Mouse (Mus musculus) frontal cortex, postnatal 14 days (tissue): ENCODE data around the gene Taf12.
A peak's percentile ranks its signal among the peaks of the same experiment; 100 is the strongest.
"Not testable (repeated sequence)": the region's sequence is repeated elsewhere in the genome, so short reads cannot be mapped to it uniquely, and the experiment has no call there.

Experiments used
- DNase-seq, 2 experiments: peaks; one replicate each; pipeline ENCODE4 v3.0.0; 2022; ENCODE audit warnings: low spot score in 2 of 2

The Taf12 gene

DNA sequence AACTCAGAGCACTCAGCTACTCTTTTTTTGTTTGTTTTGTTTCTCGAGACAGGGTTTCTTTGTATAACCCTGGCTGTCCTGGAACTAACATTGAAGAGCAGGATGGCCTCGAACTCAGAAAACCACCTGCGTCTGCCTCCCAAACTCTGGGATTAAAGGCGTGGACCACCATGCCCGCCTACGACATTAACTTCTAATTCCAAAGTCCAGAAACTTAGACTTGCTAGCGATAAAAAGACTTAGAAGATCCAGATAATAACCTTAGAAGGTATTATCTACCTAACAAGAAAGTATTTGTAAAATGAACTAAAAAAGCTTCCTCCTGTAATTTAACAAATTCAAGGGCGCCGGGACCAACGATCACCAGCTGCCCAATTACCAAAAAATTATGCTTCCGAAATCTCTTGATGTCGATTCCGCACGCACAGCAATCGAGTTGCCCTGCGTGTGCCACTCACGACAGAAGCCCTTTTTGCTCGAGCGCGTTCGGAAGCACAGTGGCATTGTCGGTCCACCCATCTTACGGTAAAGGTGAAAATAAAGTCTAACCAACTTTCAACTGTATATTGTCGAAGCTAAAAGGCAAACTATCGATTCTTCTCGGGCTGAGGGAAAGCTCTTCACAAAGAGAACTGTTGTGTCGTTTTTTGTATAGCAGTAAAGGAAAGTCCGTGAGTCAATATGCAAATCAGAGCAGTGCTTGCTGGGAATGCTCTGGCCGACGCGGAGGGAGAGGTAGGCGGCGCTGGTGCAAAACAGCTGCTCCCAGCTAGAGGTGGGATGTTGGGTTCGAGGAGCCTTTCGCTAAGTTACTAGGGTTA lies 4.2 kb upstream of the Taf12 start:
- DNase-seq, result peak; percentile 75 to 78

DNA sequence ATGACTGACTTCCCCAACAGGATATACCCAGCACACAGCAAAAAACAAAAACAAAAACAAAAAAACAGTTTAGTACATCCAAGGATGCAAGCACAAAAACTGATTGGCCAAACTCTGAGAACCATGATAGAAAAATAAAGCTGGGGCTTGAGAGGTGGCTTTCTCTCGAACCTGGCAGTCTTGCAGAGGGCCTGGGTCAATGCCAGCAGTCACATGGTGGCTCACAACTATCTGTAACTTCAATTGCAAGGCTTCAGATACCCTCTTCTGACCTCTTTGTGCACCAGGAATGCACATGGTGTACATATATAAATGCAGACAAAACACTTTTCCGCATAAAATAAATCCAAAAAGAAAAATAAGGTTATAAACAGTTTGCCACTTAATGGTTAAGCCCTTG lies 1.0 kb upstream of the Taf12 start:
- DNase-seq, result no peak

DNA sequence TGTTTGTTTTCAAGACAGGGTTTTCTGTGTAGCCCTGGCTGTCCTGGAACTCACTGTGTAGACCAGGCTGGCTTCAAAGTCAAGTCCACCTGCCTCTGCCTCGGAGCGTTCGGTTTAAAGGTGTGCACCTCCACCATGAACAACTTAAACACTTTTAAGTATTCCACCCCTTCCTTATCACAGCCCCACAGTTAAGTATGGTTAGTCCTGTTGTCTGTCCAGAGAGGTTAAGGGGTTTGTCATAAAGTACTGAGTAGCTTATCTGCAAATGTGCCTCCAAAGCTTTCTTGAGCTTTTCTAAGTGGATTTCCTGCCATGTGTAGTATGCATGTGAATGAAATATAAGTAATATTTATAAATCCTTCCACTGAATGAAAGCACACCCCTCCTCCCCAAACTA lies 1.8 kb downstream of the Taf12 start:
- DNase-seq, result no peak

DNA sequence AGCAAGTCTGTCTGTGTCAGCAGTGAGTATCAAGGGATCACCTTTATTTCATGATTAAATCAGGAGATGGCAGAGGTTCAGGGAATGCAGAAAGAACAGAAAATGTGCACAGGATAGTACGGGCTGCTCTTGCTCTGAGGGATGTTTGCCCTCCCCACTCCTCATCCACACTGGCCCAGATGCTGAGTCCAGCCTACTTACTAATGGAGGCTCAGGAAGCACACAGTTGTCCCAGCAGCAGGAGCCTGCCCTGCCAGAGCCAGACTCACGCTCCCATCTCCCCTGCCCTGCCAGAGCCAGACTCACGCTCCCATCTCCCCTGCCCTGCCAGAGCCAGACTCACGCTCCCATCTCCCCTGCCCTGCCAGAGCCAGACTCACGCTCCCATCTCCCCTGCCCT lies 14.7 kb downstream of the Taf12 start:
- not testable (repeated sequence) for DNase-seq

DNA sequence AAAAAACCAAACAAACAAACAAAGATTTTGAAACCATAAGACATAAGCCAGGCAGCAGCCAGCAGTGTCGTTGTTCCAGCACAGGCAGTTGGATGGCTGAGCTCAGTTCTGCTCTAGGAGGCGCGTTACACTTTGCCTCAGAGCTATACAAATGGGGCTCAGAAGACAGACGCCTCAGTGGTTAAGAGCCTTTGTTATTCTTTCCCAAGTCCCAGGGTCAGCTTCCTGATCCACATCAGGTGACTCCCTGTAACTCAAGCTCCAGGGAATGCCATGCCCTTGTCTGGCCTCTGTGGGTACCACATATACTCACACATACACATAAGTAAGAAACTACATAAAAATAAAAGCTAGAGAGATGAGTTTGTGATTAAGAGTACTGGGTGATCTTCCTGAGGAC lies 16.9 kb downstream of the Taf12 start:
- no peak for DNase-seq

DNA sequence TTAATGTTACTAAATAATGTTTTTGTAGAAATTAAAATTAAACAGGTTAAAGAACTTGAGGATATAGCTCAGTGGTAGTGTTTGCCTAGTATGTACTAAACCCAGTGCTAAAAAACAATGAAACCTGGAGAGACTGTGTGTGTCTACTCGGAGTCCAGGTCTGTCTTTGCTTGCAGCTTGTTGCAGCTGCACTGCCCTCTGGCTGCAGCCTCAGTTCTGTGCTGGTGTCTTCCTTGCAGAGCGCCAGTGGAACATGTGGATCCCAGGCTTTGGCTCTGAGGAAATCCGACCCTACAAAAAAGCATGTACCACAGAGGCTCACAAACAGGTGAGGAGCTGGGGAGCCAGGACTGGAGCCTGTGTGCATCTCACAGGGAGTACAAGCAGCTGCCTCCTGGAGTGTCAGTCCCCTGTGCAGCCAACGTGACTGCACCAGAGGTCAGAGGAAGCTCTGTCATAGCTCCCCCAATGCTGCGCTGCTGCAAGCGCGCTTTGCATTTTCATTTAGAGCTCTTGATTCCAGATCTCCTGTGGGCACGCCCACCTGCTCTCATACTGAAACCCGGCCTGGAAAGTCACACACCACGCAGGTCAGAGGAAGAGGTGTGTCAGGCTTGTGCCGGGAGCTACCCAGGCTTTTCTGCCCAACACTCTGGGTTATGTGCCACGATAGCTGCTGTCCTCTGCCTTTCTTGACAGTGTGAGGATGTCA lies 17.6 kb downstream of the Taf12 start:
- no peak for DNase-seq

DNA sequence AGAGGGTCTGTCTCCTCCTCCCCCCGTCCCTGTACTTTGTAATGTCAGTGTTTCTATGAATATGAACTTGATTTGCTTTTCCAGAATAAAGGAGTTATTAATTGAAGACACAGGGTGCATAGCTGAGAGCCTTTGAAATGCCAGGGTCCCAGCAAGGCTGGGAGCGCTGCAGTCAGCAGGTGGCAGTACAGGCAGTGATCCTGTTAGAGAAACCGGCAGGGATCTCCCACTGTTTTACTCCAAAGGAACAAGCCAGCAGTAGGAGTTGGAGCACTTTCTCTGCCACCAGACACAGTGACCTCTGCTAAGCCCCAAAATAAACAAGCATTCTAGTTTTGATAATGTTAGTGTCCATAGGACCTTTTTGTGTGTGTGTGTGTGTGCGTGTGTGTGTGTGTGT lies 18.8 kb downstream of the Taf12 start:
- DNase-seq, result peak in 1 of 2 experiments; percentile 35

DNA sequence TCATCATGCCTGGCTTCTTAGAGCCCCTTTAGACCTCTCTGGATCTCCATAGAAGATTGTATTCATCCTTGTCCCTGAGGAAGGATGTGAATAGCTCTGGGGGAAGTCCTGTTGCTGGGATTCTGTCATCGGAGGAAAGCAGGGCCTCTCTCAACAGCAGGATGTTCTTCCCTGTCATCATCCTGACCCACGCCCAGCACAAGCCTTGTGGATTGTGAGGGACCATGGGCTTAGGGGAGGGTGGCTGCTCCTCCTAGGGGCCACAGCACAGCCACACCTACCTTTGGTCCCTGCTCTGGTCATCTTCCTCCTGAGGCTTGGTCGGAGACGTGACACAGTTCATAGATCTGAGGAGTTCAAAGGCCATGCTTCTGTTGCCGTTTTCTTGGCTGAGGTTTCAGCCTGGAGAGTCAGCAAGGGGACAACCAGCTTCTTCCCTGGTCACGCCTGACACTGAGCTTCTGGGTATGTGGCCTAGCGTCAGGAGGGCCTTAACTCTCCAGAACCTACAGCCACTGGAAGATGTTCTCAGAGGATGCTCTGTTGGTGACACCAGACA lies 19.6 kb downstream of the Taf12 start:
- no peak for DNase-seq

DNA sequence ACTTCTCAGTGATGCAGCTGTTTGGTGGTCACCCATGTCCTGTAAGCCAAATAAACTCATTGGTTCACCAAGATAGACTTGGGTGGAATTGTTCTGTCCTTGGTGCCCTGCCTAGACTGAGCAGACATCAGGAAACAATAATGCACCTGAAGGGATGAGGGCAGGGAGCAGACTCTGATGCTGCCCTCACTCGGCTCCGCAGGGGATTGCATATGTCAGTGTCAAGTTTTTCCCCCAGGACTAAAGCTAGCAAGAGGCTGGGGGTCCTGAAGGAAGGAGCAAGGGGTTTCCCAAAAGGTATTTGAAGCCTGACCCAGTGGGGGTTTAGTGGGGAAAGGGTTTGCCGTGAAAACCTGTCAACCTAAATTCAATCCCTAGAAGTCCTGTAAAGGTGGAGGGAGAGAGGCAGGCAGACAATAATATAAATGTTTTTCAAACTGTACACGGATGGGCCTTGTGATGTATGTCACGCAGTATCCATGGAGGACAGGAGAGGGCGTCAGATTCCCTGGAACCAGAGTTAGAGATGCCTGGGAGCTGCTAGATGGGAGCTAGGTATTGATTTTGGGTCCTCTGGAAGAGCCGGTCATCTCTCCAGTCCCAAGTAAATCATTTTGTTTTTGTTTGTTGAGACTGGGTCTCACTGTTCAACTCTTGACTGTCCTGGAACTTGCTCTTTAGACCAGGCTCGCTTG lies 21.7 kb downstream of the Taf12 start:
- DNase-seq, result no peak

DNA sequence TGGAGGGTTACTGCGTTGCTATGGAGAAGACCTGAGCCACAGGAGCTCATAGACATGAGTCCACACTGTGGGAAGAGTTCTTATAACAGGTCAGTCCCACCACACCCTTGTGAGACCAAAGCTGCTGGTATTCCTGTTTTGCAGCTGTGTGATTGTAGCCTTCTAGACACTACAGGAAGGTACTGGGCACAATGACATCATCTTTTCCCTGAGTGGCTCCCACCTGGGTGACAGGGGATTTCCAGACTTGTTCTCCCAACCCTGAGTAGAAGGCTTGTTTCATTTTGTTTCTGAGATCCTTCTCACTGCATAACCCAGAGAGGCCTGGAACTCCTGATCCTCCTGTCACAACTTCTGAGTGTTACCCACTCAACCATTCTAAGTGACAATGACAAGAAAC lies 25.7 kb downstream of the Taf12 start:
- no peak for DNase-seq

DNA sequence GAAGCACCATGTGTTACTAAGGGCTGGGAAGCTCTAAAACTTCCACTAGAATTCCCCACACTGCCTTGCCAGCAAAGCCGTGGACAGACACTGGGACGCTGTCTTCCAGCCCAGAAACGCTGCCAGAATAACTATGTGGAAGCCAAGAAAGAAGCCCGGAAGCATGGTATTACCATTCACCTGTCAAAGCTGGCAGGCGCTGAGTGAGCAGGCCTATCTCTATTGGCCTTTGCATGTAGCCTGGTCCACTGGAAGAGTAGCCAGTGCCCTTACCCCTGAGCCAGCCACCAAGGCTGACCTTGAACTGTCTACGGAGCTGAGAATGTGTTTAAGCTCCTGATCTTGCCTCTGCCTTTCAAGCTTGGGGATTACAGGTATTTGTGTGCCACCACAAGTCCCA lies 27.3 kb downstream of the Taf12 start:
- no peak for DNase-seq

DNA sequence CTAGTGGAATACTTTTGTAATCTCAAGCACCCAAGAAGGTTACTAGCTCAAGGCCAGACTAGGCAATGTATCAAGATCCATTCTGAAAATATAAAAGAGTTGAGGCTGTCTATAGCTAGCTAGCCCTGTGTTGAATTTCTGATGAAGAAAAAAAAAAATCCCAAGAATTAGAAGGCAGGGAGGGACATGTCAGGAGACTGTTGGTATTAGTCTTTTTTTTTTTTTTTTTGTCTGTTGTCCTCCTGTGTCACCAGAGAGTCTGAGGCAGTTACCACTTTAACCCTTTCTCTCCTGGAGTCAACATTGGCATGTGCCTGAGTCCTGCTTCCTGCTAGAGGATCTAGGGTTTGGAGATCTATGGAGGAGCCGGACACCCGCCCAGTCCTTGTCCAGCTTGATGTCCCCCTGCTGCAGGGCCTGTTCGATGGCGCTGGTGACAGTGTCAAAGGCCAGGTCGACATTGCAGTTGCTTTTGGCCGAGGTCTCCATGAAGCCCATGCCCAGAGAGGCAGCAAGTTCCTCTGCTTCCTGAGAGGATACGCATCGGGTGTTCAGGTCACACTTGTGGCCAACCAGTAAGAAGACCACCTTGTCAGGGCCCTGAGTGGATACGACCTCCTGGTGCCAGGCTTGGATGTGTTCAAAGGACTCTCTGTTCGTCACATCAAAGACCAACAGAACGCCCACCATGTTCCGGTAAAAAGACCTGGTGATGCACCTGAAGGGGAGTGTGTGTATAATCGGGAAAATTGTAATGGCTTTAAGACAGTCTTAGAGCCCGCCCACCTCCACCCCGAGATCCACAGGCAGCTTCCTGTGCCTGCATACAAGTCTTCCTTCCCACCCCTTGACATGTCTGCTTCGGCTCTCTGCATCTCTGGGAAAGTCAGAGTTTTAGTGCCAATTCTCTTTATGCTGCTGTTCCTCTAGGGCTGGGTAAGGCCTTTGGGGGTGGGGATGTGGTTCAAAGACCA lies 28.1 kb downstream of the Taf12 start:
- no peak for DNase-seq

DNA sequence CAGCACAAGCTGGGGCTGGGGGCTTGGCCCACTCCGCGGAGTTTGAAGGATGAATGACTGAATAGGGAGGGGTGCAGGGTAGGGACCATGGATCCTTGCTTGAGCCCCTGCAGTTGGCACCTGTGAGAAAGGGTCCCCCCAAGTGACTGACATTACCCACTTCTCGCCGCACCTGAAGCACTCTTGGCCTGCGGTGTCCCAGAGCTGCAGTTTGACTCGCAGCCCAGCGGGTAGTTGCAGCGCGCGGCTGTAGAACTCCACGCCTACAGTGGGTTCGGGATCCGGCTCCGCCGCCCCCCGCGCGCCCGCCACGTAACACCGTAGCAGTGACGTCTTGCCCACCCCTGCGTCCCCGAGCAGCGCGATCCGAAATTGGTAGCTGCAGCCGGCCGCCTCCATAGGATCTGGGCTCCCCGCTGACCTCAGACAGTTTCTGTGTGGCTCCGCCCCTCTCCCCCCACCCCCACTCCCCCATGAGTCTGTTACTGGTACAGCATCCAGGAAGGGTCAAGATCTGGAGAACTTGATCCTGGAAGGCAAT lies 28.8 kb downstream of the Taf12 start, which contains the start of gene Rab42:
TSS of gene Rab42 (minus strand) at position 447 of the 541 bp plus-strand sequence.
- peak; percentile 35 to 44 for DNase-seq

DNA sequence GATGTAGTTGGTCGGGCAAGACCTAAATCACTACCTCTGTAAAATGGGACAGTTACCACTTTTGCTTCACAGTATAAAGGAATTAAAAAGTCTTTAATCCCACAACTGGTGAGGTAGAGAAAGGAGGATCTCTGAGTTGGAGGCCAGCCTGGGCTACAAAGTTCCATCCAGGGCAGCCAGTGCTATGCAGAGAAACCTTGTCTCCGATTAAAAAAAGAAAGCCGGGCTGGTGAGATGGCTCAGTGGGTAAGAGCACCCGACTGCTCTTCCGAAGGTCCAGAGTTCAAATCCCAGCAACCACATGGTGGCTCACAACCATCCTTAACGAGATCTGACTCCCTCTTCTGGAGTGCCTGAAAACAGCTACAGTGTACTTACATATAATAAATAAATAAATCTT lies 29.3 kb downstream of the Taf12 start:
- DNase-seq, result not testable (repeated sequence)

DNA sequence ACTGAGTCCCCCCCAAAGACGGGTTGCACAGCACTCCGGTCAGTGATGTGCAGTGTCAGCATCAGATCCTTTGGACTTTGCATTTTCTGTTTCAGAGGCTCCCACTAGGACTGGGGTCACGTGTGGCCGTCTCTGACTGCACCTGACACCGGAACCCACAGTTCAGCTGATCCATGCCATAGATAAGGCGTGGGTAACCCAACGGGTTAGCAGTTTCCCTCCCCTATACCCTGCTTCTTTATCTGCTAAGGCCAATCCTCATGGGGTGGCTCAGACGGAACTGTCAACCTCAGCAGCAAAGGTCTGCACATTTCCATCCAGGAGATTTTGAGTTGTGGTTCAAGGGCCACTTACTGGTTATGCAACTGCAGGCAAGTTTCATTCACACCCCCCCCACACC lies 31.1 kb downstream of the Taf12 start:
- DNase-seq, result no peak

DNA sequence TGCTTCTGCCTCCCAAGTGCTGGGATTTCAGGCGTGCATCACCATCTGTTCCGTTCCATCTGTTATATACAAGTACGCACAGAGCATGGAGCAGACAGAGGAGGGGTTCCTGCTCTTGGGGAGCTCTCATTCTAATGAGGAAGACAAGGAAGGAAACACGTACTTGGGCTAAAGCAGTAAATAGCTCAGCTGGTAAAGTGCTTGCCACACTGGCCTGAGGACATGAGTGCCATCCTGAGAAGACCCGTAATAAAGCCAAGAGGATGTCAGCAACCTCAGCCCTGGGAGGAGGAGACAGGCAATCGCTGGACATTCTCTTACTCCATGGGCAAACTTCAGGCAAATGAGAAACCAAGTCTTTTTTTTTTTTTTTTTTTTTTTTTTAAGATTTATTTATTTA lies 31.8 kb downstream of the Taf12 start:
- DNase-seq, result no peak

DNA sequence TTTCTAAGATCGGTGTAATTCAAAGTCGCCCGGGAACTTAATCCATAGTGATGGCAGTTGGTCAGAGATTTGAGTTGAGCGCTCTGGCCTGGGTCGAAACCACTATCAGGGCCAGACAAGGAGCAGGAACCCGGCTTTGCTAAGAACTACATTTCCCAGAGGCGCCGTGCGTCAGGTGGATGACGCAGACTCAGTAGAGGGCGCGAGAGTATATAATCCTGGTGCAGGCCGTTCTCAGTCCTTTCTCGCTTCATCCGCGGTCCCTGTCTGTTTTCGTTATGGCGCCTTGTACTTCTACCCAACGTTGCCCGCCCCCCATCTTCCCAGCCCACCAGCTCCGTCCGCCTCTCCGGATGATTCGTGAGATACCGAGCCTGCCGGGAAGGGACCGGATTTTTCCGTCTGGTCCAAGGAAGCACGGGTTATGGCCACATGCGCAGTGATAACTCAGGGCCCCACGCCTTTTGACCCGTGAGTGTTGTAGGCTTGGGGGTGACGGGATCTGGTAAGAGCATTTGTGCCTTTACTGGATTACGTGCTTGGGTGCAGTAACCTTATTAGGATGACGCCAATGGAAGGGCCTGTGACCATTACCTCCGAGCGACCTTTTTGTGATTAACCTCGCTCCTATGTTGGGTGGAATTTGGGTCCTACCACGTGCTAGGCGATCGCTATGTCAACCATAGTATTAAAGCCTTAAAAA lies 34.4 kb downstream of the Taf12 start:
- DNase-seq, result peak; percentile 84 to 90

DNA sequence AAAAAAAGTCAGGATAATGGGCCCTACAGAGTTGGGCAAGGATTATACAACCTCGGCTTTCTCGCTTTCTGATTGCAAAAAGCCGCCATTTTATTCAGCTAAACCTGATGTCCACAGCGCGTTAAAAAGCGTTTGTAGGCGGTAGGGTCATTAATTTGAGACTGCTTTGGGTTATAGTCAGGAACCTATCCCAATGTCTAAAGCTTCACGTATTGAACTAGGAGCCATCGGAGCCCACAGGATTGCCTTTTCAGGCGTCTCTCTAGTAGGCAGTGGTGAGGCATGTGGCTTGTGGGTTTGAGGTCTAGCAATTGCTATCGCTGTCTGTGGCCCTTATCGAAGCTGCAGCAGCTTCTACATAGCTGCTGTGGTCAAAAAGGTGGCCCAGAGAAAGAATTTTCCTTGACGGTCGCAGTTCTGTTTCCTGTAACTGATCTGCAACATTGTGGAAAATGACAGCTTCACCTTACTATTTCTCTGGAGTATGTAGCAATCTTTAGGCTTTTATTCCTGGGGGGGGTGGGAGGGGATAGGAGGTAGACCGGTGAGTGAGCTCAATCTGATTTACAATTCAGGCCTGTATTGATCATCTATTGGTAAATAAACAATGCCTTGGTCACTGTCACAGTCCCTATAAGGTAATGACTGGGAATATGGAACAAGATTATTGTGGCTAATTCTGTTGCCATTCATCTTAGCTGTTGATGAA lies 35.1 kb downstream of the Taf12 start:
- DNase-seq, result no peak

DNA sequence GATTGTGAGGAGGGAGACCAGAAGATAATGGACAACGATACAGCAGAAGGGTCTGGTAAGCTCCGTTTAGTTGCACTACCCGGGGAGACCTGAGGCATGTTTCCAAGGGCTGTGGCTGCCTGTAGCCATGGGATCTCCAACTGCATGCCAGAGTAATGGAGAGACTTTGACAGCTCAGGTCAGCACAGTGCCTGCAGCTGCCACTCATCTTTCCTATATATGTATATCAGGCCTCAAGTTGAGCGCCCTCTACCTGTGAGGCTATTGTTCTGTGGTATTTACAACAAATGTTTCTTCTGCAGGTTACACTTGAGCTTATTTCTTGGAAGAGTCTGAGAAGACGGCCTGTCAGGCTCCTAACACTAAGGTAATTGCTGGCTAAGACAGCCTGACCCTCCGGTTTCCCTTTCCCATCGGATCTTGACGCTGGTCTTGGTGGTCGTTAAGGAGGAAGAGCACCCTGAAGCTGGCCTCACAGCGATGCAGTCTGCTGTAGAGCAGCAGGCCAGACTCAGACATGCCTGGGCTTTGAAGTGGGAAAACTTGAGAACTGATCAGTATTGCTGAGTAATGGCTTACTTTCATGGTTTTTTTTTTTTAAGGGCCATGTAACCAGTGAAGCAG lies 35.8 kb downstream of the Taf12 start:
- no peak for DNase-seq
